Mouse (Mus musculus): ENCODE measurements around the gene Gm20388.

Gm20388 gene

DNA sequence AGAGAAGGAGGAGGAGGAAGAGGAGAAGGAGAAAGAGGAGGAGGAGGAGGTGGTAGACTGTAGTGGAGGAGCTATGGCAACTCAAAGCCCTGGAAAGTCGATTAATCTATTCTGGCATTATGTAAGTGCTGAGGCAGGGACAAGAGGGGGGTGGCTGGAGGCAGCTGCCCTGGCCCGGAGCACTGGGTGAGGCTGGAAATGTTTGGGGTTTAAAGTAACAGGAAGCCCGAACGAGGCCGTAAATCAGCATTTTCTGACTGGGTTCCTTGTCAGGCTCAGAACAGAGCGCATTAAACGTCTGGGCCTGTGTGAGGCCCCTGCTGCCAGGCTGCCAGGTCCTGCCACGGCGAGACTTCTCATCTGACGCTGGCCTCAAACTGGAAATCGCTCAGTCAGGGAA, 1458.2 kb downstream of the Gm20388 start:
- no peak for DNase-seq (ENCODE audit: low spot score)

DNA sequence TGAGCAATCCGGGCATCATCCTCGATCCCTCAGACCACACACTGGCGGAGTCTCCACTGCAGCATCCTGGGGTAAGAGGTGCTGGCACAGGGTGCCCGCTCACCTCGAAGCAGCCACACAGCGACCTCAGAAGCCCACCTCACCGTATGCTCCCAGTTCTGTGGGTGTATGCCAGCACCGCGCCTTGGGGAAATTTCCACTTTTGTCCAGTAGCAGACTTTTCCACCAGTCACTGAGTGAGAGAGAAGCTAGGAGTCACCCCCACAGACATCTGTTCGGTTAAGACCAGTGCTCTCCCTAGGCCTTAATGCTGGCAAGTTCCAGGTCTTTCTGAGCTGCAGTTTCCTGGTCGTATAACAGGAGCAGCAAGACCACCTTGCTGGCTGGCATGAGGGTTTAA, 1458.7 kb downstream of the Gm20388 start:
- DNase-seq (ENCODE audit: low spot score), result no peak

DNA sequence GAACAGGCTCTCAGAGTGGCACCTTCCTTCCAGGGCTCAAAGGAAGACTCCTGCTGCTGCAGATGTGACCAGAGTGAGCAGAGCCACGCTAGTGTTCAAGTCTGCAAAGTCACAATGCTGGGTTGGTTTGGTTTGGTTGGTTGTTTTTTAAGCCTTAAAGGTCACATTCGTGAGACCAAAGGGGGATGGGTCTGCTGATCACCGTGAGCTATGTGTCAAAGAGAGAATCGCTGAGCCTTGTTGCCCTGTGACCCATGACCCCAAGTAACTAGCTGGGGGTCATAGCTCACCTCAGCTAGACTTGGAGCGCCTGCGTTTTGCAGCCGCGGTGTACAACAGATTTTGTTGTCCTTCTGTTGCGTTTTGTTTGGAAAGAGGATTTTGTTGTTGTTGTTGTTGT, 1460.6 kb downstream of the Gm20388 start:
- DNase-seq (ENCODE audit: low spot score), result no peak

DNA sequence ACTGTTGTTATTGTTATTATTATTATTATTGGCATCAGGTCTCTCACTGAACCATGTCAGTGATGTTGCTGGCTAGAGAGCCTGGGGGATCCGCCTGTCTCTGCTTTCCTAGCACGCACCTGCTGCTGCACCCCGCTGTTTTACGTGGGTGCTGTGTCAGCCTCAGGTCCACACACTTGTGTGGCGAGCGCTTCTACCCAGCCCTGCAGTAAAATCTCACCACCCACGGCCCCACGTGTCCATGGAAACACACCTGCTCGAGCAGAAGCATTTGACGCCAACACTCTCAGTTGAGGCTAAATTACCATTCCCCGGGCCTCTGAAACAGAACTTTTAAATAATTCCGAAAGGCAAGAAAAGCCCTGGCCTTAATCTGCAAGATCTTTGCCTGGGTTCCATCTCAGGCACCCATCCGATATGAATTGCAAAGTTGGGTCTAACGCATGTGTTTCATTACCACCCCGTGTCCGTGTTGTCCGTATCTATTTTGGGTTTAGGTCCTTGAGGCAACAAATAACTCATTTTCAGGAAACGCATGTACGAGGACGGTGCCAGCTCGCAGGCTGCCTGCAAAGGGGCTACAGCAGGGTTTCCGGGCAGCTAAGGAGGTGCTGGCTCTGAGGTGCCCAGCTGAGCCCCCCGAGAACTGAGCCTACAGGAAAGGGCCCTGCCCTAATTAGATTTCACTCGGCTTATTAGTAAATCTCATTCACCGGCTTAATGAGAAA, 1461.4 kb downstream of the Gm20388 start:
- DNase-seq (ENCODE audit: low spot score), result no peak

DNA sequence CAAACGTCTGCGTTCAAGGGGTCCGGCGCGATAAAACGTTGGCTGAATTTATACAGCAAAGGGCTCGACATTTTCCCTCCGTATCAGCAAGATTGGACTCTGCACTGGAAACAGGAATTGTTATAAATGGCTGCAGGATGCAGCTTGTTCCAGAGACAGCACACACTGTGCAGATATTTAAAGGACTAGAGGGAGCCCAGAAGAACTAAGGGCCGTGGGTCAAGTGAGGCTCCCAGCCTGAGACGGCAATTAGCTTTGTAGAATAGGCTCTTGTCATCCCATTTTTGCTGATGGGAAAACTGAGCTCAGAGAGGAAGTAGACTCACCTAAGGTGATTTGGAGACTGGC, 1462.0 kb downstream of the Gm20388 start:
- no peak for DNase-seq (ENCODE audit: low spot score)

DNA sequence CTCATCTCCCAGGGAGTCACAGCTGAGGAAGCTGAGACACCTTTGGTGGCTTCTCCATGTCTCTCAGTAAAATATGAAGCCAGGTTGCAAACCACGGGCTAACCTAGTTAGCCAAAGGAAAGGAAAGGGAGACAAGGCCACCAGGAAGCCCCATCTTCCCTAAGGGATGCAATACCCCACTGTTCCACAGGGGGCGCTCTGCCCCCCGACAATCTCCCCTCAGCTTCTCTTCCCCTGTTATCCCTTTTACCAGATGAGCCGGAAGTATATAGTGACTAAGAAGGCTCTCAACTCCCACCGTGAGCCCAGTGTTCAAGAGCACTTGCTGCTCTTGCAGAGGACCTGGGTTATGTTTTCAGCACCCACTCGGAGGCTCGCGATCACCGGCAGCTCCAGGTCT, 1463.6 kb downstream of the Gm20388 start:
- DNase-seq (ENCODE audit: low spot score), result no peak

DNA sequence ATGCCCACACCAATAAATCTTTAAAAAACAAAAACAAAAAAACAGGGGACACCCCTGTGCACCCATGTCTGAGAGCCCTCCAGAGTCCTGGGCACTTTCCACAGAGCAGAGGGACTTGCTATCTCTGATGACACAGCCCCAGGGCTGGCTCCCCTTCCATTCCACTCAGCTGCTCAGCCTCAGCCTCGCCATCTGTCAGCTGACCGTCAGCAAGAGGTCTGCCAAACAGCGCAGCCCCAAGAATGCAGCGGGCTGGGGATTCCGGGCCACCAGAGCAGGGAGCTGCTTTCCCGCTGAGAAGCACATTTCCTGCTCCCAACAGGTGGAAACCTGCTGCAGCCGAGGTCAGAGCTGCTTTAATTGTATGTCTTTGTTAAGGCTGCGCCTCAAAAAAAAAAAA, 1464.1 kb downstream of the Gm20388 start:
- no peak for DNase-seq (ENCODE audit: low spot score)

DNA sequence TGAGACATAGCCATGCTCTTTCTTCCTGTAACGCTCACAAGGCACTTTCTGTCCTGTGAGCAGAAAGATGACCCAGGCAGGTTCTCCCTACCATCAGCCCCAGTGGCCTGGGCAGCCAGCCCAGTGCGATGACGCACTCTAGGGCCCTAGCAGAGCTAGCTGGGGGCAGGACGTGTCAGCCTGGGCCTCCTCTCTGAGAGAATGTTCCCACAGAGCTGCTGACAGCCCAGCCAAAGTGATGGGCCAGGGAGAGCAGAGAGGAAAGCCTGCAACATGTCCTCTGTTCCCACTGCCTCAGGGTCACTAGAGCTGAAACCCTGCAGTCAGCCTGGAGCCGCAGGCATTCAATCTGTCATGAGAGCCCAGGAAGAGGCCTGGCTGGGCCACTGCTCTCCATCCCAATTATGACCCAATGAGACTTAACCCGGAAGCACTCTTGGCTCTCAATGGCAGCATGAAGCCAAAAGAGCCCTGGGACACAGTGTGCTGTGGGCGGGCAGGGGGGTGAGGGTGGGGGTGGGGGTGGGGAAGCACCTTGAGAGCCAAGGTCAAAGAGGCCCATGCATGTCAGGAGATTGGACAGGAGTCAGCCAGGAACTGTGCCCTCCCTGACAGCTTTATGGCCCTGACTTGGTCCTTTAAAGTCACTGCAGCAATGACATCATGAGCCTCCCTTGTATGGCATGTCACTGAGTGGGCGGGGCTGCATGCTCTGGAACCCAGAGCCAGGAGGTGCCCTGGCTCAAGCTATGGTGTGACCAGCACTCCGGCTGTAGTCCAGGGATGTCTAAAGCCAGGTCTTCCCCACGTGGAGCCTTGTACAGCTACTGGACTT, 1465.7 kb downstream of the Gm20388 start:
- no peak for DNase-seq (ENCODE audit: low spot score)

DNA sequence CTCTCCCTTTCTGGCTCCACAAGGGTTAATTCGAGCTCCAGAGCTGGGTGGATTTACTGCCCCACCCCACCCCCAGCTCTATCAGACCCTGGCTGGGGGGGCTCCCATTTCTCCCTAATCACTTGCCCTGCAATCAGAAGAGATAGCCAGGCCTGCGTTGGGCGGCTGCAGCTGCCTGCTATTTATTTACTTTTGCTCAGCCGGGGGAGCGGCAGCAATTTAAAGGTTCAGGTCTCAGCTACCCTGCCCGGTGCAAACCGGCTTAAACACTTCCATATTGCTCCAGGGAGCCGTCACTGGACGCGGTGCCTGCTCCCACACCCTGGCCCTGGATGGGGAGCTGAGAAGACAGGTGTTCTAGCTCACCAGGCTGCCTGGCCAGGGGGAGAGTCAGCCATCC, 1467.0 kb downstream of the Gm20388 start:
- no peak for DNase-seq (ENCODE audit: low spot score)

DNA sequence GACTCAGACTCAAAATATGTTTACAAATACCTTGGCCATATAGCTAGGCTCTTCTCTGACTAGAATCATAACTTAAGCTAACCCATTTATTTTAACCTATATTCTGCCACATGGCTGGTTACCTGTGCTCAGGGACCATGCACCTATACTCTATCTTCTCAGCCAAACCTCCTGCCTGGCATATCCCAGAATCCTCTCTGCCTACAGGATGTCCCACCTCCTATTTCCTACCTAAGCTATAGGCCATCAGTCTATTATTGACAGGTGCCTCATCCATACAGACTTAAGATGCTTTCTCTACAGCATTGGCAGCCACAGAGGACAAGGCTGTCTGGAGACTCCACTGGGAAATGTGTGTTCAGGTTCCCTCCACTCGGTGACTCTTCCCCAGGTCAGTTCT, 1468.7 kb downstream of the Gm20388 start:
- no peak for DNase-seq (ENCODE audit: low spot score)

DNA sequence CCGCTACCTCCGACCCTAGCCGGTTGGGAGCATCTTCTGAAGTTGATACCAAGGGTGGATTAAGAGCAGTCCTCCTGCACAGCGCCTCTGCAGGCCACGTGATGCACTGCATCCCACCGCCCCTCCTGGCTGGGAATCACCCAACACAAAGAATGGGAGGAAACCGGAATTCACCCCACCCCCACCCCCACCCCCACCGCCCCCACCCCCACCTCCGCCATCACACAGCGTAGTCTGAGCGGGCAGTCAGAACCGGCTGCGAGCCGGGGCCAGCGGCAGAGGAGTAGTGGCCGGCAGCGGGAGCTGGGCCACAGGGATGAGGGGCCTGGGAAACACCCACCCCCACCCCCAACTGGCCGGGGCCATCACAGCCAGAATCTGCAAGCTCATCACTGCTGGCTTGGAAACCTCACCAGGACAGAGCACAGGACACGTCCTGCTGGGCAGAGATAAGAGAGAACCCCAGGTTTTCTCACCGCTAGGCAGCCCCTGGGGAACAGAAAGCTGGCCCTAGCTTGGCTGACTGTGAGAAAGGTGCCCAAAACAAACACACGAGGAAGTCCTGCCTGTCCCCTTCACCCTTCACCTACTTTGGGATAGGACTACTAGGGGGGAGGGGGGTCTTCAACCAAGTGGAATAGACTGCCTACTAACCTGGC, 1472.1 kb downstream of the Gm20388 start:
- no peak for DNase-seq (ENCODE audit: low spot score)

DNA sequence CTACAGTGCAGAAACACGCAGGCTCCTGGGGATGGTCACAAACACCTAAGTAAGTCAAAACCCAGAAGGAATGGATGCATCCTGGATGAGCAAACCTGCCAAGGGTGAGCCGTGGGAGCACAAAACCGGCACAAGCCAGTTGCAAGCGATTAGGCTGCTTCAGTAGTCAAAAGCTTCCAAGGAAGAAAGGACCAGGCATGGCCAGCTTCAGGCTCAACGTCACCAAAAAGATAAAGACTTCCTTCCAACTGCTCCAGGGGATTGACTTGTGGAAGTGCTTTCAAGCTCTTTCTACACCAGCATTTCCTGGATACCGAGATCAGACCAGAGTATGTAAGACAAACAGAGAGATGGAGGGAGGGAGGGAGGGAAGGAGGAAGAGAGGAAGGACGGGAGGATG, 1474.9 kb downstream of the Gm20388 start:
- no peak for DNase-seq (ENCODE audit: low spot score)

DNA sequence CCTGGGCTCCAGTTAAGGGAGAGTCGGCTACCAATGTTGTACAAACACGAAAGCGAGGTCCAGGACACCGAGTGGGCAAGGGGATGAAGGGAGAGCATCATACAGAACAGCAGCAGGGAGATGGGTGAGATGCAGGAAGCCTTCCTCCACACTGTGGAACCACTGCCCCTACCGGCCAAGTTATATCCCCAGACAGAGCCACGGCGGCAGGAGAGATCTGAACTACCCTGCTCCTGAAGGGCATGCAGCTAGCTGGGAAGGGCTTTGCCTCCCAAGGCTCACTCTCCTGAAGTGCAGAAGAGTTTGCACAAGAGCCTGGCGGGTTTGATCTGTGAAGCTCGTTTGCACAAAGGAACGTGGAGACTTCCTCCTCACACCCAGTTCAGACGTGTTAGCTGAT, 1480.0 kb downstream of the Gm20388 start:
- no peak for DNase-seq (ENCODE audit: low spot score)

DNA sequence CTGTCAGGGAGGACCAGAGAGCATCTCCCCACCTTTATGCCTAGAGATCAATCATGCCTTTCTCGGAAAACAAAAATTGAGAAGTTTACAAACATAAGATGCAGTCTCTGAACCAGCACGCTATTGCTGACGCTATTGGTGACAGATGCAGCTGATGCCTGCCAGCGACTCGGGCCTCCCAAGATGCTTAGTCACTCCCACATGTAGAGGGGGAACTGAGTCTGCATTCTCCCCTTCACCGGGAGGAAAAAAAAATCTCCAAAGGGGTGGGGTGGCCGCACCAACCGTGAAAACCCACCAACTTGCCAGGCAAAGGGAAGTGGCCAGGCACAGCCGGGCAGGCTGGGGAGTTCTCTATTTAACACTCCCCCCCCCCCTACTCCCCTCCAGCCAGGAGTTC, 1480.6 kb downstream of the Gm20388 start:
- DNase-seq (ENCODE audit: low spot score), result no peak

DNA sequence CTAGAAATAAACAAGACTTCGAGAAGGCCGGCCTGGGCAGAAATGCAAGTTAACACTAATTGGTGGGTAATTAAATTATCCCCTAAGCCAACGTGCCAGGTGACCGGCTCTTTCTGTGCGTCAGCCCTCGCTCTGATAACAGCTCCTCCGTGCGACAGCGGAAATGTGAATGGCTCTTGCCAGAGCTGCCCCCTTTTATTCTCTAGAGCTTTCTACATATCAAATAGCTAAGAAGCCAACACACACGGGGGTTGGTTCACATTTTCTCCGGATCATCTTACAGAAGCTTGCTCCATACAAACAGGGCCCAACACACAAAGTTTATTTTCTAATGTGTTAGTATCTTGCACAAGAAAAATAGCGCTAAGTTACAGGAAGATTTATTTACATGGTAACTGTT, 1481.1 kb downstream of the Gm20388 start:
- no peak for DNase-seq (ENCODE audit: low spot score)

DNA sequence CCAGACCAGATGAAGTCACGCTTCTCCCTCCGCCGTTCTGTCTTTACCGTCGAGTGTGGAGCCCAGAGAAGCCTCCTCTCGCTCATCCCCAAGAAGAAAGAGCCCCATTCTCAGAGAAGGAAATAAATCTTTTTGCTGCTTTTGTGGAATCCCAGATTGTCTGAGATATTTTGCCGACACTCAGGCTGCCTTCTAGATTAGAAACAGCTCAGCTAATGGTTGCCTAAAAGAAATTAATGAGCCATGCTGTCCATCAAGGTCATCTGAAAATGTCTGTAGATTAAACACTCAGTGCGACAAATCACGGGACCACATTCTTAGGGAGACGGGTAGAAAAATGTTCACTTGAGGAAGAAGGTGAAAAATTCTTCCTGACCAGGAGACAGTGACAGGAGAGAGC, 1481.8 kb downstream of the Gm20388 start:
- DNase-seq (ENCODE audit: low spot score), result no peak

DNA sequence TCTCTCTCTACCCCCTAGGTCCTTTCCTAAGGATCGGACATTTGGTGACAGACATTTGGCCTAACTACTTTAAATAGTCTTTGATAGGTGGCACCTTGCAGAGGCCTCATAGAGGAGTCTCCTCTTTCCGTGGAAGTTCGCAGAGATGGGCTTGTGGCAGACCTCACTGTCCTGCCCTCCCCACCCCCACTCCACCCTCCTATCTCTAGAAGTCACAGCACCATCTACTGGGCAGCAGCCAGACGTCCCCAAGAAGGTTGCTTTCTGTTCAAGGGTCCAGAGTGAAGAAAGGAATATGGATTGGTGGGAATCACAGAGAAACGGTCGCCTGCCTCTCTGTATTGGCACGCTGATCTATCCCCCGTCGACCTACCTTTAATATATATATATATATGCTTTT, 1482.5 kb downstream of the Gm20388 start:
- DNase-seq (ENCODE audit: low spot score), result no peak

DNA sequence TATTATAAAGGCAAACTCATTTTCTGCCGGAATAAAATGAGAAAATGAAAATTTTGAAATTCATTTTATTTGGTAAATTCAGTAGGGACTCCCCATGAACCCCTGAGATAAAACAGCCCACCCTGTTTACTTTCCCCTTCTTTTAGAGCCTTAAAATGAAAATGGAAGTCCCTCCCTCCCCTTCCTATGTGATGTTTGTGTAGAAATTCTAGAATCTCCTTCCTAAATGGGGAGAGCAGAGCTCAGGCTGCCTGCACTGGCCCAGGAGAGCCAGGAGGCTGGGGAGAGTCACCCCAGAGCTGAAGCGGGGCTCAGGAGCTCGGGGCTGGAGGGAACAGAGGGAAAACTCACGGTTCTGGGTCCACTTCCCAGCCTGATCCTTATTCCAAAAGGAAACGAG, 1484.0 kb downstream of the Gm20388 start:
- no peak for DNase-seq (ENCODE audit: low spot score)

DNA sequence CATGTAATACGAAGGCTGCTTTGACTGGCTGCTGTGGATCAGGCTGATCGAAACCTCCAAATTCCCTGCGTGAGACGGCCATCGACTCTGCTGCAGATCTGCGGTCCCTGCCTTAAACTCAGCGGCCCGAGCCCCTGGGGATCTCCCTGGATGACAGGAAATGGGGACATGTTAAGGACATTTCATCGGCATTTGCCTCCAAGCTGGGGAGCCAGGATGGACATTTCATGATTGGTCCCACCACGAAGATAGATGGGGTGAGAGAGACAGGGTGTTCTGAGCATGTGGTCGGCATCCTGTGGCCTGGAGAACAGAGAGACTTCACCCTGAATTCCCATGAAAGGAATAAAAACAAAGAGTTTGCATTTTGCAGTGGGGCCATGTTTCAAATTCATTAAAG, 1484.7 kb downstream of the Gm20388 start:
- no peak for DNase-seq (ENCODE audit: low spot score)

DNA sequence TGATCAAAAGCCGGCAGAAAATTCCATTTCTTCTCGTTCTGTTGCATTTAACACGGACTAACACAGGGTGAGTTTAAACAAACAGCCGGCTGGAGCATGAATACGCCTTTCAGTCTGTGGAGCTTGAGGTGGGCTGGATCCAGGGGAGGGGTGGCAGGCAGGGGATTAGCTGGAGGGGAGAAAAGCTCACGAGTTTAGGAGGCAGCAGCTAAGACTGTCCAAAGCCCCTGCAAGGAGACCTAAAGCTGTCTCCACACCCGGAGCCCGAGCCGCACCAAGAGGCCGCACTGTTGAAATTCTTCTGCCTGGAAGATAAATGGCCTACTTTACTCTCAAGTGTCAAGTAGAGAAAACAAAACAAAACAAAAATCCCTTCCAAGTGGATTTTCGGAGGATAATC, 1485.5 kb downstream of the Gm20388 start:
- DNase-seq (ENCODE audit: low spot score), result no peak

DNA sequence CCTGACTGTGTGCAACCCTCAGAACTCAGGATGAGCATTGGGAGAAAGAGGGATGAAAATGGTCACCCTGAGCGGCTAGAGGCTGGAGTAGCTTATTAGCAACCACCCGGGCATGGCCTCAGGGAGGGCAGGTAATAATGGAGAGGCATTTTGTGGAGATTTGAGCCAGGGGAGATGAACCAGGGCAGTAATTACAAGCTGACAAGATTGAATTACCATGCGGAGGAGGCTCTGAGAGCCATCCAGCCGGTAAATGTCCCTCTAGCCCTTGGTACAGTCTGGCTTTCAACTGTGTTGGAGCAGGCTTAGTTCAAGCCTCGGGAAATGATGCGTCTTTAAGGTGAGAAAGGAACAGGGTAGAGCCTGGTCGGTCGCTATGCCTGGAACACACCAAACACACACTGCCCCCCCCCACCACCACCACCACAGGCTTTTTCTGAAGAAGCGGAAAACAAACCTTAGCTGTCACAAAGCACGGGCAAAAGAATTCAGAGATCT, 1486.6 kb downstream of the Gm20388 start:
- DNase-seq (ENCODE audit: low spot score), result no peak

DNA sequence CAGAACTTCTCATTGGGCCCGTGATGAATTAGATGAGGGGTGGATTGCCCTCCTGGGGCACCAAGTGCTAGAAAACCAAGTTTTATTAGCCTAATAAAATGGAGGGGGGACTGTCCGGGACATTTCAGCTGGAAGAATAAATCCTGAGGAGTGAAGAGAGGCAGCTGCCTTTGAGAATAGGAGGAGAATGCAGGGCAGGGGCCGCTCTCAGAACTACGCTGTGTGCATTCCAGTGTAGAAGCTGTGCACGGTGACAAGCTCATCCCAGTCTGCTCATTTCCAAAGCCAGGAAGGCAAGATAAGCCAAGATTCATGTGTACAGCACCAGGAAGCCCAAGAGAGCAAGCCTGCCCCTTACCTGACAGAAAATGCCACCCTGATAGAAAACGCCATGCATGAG, 1487.4 kb downstream of the Gm20388 start:
- no peak for DNase-seq (ENCODE audit: low spot score)

DNA sequence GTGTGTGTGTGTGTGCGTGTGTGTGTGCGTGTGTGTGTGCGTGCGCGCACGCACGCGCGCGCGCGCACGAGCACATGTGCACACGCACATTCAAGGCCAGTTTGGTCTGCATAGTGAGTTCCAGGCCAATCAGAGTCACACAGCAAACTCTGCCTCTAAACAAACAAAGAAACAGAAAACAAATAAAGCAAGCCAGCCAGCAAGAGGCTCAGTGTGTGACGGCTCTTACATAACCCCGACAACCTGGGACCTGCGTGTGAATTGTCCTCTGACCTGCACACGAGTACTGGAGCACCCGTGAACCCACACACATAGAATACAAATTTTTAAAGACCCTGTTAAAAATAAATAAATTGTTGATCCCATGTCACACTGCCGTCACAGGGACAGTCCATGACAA, 1488.1 kb downstream of the Gm20388 start:
- DNase-seq (ENCODE audit: low spot score), result no peak

Data from T-cell, adult 2 months (primary cell).